In genomic region chr8:5938057-5938456, GRCm38 (mm10) we compare ENCODE assay signal across 22 mouse cellular contexts.
DNase-seq lines count a peak whose midpoint lies in the region; ATAC-seq and TF ChIP-seq lines count a peak whose summit lies in the region.
"Had no signal": no experiment of that assay in that cellular context is flagged by ENCODE, and none has a peak within 500 bp of the region (broad histone marks: within the 10 kb centered on the region; RNA-seq: fewer than 3 reads in every experiment).

No protein-coding gene starts in this region.

- no peak for DNase-seq in forebrain, embryonic 11.5 days (ENCODE audit: low spot score)
- no peak for DNase-seq in forebrain, embryonic 14.5 days (ENCODE audit: low spot score)
- peak; percentile 74 for DNase-seq in heart, adult 11 months
- DNase-seq in heart, postnatal 4 days: no peak
- DNase-seq in midbrain, embryonic 11.5 days (ENCODE audit: low spot score, missing footprints): no peak
- no peak for DNase-seq in midbrain, postnatal 0 days (ENCODE audit: low spot score)
- DNase-seq: adrenal gland, adult 2 months; adrenal gland, adult 8-10 months; adrenal gland, postnatal 10 days; adrenal gland, postnatal 14 days; adrenal gland, postnatal 25 days; adrenal gland, postnatal 36 days; B cell, adult 2 months; cerebellum, adult 11 months; cerebellum, adult 11-12 months had no signal

- H3K4me3 ChIP-seq in forebrain, embryonic 11.5 days (ENCODE audit: low read depth, low read length): no peak overlapping the region
- no peak overlapping the region for H3K4me3 ChIP-seq in forebrain, embryonic 14.5 days (ENCODE audit: low read depth, low read length)
- no peak overlapping the region for H3K4me3 ChIP-seq in midbrain, embryonic 11.5 days (ENCODE audit: low read depth, low read length)
- no peak overlapping the region for H3K4me3 ChIP-seq in midbrain, postnatal 0 days (ENCODE audit: low read depth, low read length)
- H3K4me3 ChIP-seq in midbrain, embryonic 12.5 days: no peak overlapping the region
- no peak overlapping the region for H3K4me3 ChIP-seq in midbrain, embryonic 13.5 days (replicated peaks)

- WGBS in forebrain, embryonic 11.5 days: 88% methylated on average over 3 of the region's 3 CpGs
- 90% methylated on average over 3 of the region's 3 CpGs for WGBS in forebrain, embryonic 14.5 days
- WGBS in midbrain, embryonic 11.5 days: 82% methylated on average over 3 of the region's 3 CpGs
- WGBS in midbrain, postnatal 0 days: 81% methylated on average over 3 of the region's 3 CpGs
- WGBS in midbrain, embryonic 12.5 days: 86% methylated on average over 3 of the region's 3 CpGs
- 85% methylated on average over 3 of the region's 3 CpGs for WGBS in midbrain, embryonic 13.5 days

- no peaks in the 10 kb centered on the region for H3K4me1 ChIP-seq in forebrain, embryonic 11.5 days (replicated peaks; ENCODE audit: control insufficient read depth, insufficient read depth, low read length)
- H3K4me1 ChIP-seq in forebrain, embryonic 14.5 days (ENCODE audit: control insufficient read depth, insufficient read depth, low read length): no peaks in the 10 kb centered on the region
- no peaks in the 10 kb centered on the region for H3K4me1 ChIP-seq in midbrain, embryonic 11.5 days (ENCODE audit: control insufficient read depth, insufficient read depth, low read length)
- H3K4me1 ChIP-seq in midbrain, postnatal 0 days (ENCODE audit: insufficient read depth, low read length): no peaks in the 10 kb centered on the region
- no peaks in the 10 kb centered on the region for H3K4me1 ChIP-seq in midbrain, embryonic 12.5 days
- H3K4me1 ChIP-seq in midbrain, embryonic 13.5 days (replicated peaks): no peaks in the 10 kb centered on the region

- no peaks in the 10 kb centered on the region for H3K9me3 ChIP-seq in forebrain, embryonic 11.5 days (ENCODE audit: control insufficient read depth, low read length)
- H3K9me3 ChIP-seq in forebrain, embryonic 14.5 days (replicated peaks; ENCODE audit: control insufficient read depth, low read length): no peaks in the 10 kb centered on the region
- no peaks in the 10 kb centered on the region for H3K9me3 ChIP-seq in midbrain, embryonic 11.5 days (ENCODE audit: control insufficient read depth, low read length)
- H3K9me3 ChIP-seq in midbrain, postnatal 0 days (ENCODE audit: low read length): no peaks in the 10 kb centered on the region
- no peaks in the 10 kb centered on the region for H3K9me3 ChIP-seq in midbrain, embryonic 12.5 days
- 0 out of 2 replicates have a peak, but pooled peaks cover 5% of the 10 kb centered on the region for H3K9me3 ChIP-seq in midbrain, embryonic 13.5 days
- H3K9me3 ChIP-seq: G1E had no signal

- H3K27me3 ChIP-seq in forebrain, embryonic 11.5 days (ENCODE audit: control insufficient read depth, insufficient read depth, low read length): no peaks in the 10 kb centered on the region
- H3K27me3 ChIP-seq in forebrain, embryonic 14.5 days (replicated peaks; ENCODE audit: control insufficient read depth, insufficient read depth, low read length): no peaks in the 10 kb centered on the region
- no peaks in the 10 kb centered on the region for H3K27me3 ChIP-seq in midbrain, embryonic 11.5 days (ENCODE audit: control insufficient read depth, insufficient read depth, low read length)
- no peaks in the 10 kb centered on the region for H3K27me3 ChIP-seq in midbrain, postnatal 0 days (ENCODE audit: insufficient read depth, low read length)
- no peaks in the 10 kb centered on the region for H3K27me3 ChIP-seq in midbrain, embryonic 12.5 days
- H3K27me3 ChIP-seq in midbrain, embryonic 13.5 days: no peaks in the 10 kb centered on the region
- H3K27me3 ChIP-seq: CH12.LX, Patski had no signal

- no peak overlapping the region for H3K27ac ChIP-seq in forebrain, embryonic 11.5 days (ENCODE audit: low read depth, low read length)
- H3K27ac ChIP-seq in forebrain, embryonic 14.5 days (ENCODE audit: low read depth, low read length): no peak overlapping the region
- H3K27ac ChIP-seq in midbrain, embryonic 11.5 days (ENCODE audit: low read depth, low read length): no peak overlapping the region
- H3K27ac ChIP-seq in midbrain, postnatal 0 days (ENCODE audit: low read depth, low read length): no peak overlapping the region
- no peak overlapping the region for H3K27ac ChIP-seq in midbrain, embryonic 12.5 days (replicated peaks)
- no peak overlapping the region for H3K27ac ChIP-seq in midbrain, embryonic 13.5 days

- no peak overlapping the region for H3K9ac ChIP-seq in forebrain, embryonic 11.5 days (ENCODE audit: low read length)
- no peak overlapping the region for H3K9ac ChIP-seq in forebrain, embryonic 14.5 days (ENCODE audit: low read length)
- H3K9ac ChIP-seq in midbrain, embryonic 11.5 days (ENCODE audit: low read length): no peak overlapping the region
- no peak overlapping the region for H3K9ac ChIP-seq in midbrain, postnatal 0 days (replicated peaks; ENCODE audit: low read length, poor library complexity, severe bottlenecking)
- H3K9ac ChIP-seq in midbrain, embryonic 12.5 days (replicated peaks): no peak overlapping the region
- no peak overlapping the region for H3K9ac ChIP-seq in midbrain, embryonic 13.5 days (replicated peaks)

- no peaks in the 10 kb centered on the region for H3K36me3 ChIP-seq in forebrain, embryonic 11.5 days (ENCODE audit: control insufficient read depth, insufficient read depth, low read length)
- no peaks in the 10 kb centered on the region for H3K36me3 ChIP-seq in forebrain, embryonic 14.5 days (ENCODE audit: control insufficient read depth, insufficient read depth, low read length)
- H3K36me3 ChIP-seq in midbrain, embryonic 11.5 days (ENCODE audit: control insufficient read depth, insufficient read depth, low read length): no peaks in the 10 kb centered on the region
- H3K36me3 ChIP-seq in midbrain, postnatal 0 days (ENCODE audit: insufficient read depth, low read length): no peaks in the 10 kb centered on the region
- no peaks in the 10 kb centered on the region for H3K36me3 ChIP-seq in midbrain, embryonic 12.5 days
- no peaks in the 10 kb centered on the region for H3K36me3 ChIP-seq in midbrain, embryonic 13.5 days
- H3K36me3 ChIP-seq: G1E had no signal

- TF ChIP-seq CTCF in midbrain, postnatal 0 days (IDR thresholded peaks at IDR 0.05): no peak

- ATAC-seq in forebrain, embryonic 11.5 days (replicated peaks; ENCODE audit: low FRiP score): 0 out of 2 replicates have a peak, but pooled peaks have one; percentile 51
- no peak for ATAC-seq in forebrain, embryonic 14.5 days
- 0 out of 2 replicates have a peak, but pooled peaks have one; percentile 59 for ATAC-seq in midbrain, embryonic 11.5 days (ENCODE audit: low FRiP score)
- ATAC-seq in midbrain, postnatal 0 days (ENCODE audit: low FRiP score): no peak
- peak; percentile 58; the same call in 1 of the 2 replicates for ATAC-seq in midbrain, embryonic 12.5 days (ENCODE audit: low FRiP score, low read depth)
- ATAC-seq in midbrain, embryonic 13.5 days: no peak
- ATAC-seq: activated CD4-positive, CD25-positive, alpha-beta regulatory T cell, adult 4 months; CD4-positive, CD25-positive, alpha-beta regulatory T cell, adult 4 months; Patski had no signal

- no peak overlapping the region for H3K4me2 ChIP-seq in forebrain, embryonic 11.5 days (ENCODE audit: low read depth, low read length, severe bottlenecking)
- no peak overlapping the region for H3K4me2 ChIP-seq in forebrain, embryonic 14.5 days (ENCODE audit: low read length)
- H3K4me2 ChIP-seq in midbrain, embryonic 11.5 days: no peak overlapping the region
- no peak overlapping the region for H3K4me2 ChIP-seq in midbrain, postnatal 0 days (ENCODE audit: low read depth, low read length, poor library complexity, severe bottlenecking)
- no peak overlapping the region for H3K4me2 ChIP-seq in midbrain, embryonic 12.5 days (replicated peaks)
- no peak overlapping the region for H3K4me2 ChIP-seq in midbrain, embryonic 13.5 days (replicated peaks)

Comparison
In these comparisons a context has a peak if more than half of its experiments do, and no peak if none do; other contexts are left out.
1. ATAC-seq: peak in forebrain, embryonic 11.5 days (single experiment), midbrain, embryonic 11.5 days (single experiment) and midbrain, embryonic 12.5 days (single experiment); none in forebrain, embryonic 14.5 days (single experiment), midbrain, postnatal 0 days (single experiment) and midbrain, embryonic 13.5 days (single experiment).